ENCODE assay signal across 12 mouse cellular contexts in the genomic region with DNA sequence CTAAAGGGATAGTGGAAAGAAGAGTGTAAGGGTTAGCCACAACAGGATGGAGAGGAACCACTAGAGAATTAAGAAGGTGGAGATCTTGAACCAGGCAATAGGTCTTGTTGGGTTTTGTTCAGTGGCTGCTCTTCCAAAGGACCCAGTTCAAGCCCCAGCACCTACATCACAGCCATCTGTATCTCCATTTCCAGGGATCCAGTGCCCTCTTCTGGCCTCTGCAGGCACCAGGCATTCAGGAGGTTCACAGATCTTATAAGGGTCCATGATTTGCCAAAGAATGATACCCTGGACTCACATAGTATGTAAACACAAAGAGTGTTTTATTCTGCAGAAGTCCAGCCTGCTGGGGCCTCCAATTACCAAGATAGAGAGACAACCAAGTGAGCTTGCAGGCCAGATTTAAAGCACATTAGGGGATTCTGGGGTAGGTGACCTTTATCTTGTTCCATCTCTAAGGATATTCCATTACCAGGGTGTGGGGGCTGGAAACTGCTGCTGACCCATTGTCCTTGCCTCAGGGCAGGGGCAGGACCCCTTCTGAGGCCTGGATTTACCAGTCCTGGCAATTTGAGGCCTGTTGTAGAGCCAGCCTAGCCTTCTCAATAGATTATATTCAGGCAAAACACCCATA. TPM values are rescaled to one million over a fixed set of nuclear protein-coding genes. Genes with fewer than 3 reads are reported as not detected.
A peak's percentile ranks its signal among the peaks of the same experiment; 100 is the strongest.
DNase-seq lines count a peak whose midpoint lies in the region; ATAC-seq and TF ChIP-seq lines count a peak whose summit lies in the region.
"Had no signal": no experiment of that assay in that cellular context is flagged by ENCODE, and none has a peak within 500 bp of the region (broad histone marks: within the 10 kb centered on the region; RNA-seq: fewer than 3 reads in every experiment).

No protein-coding gene starts in this region.

- no peaks in the 10 kb centered on the region for H3K36me3 ChIP-seq in liver, embryonic 14.5 days (replicated peaks; ENCODE audit: control insufficient read depth, insufficient read depth, low read depth)
- H3K36me3 ChIP-seq: forebrain, embryonic 12.5 days; limb, embryonic 12.5 days had no signal

- TF ChIP-seq CTCF in cerebellum, adult 2 months (IDR thresholded peaks at IDR 0.05; ENCODE audit: borderline replicate concordance, insufficient read depth, low read depth, low read length), result peak; percentile 16; the same call in 1 of the 2 replicates
- peak; percentile 58 for TF ChIP-seq CTCF in liver, embryonic 14.5 days (IDR thresholded peaks at IDR 0.05; ENCODE audit: low read depth)
- peak; percentile 34 for TF ChIP-seq CTCF in bone marrow macrophage, adult 2 months (IDR thresholded peaks at IDR 0.05; ENCODE audit: low read depth, low read length)

- no peaks in the 10 kb centered on the region for H3K27me3 ChIP-seq in cerebellum, adult 2 months (ENCODE audit: control insufficient read depth, insufficient read depth, low read length)
- no peaks in the 10 kb centered on the region for H3K27me3 ChIP-seq in liver, embryonic 14.5 days (ENCODE audit: control insufficient read depth, insufficient read depth, low read length)
- H3K27me3 ChIP-seq: forebrain, embryonic 12.5 days; limb, embryonic 12.5 days had no signal

- no peak for DNase-seq in cerebellum, adult 2 months
- no peak for DNase-seq in liver, embryonic 14.5 days (ENCODE audit: low read depth in 3 of 3, low spot score in 3 of 3)
- DNase-seq in liver (no peak), A20 (ENCODE audit: low read depth, low spot score) (peak; percentile 28)
- no peak for DNase-seq in ovary, postnatal 10 days (ENCODE audit: low spot score)
- no peak for DNase-seq in urinary bladder, postnatal 4 days (ENCODE audit: low spot score in 2 of 2)
- DNase-seq: cerebellum, adult 8-10 months; kidney, adult 8-10 months had no signal

- no peak for TF ChIP-seq EP300 in liver, embryonic 14.5 days (IDR thresholded peaks at IDR 0.05; ENCODE audit: low read depth)

- no peak overlapping the region for H3K4me3 ChIP-seq in cerebellum, adult 2 months (replicated peaks; ENCODE audit: insufficient read depth, low read depth, low read length)
- H3K4me3 ChIP-seq in liver, embryonic 14.5 days (ENCODE audit: insufficient read depth in 1 of 2, low read depth in 2 of 2, low read length in 2 of 2), result no peak overlapping the region
- H3K4me3 ChIP-seq in bone marrow macrophage, adult 2 months (ENCODE audit: insufficient read depth, low read length), result no peak overlapping the region
- H3K4me3 ChIP-seq: forebrain, embryonic 12.5 days; limb, embryonic 12.5 days had no signal

- TF ChIP-seq POLR2A in cerebellum, adult 2 months (IDR thresholded peaks at IDR 0.05; ENCODE audit: borderline replicate concordance, insufficient read depth, low read length), result no peak
- no peak for TF ChIP-seq POLR2A in bone marrow macrophage, adult 2 months (IDR thresholded peaks at IDR 0.05; ENCODE audit: borderline replicate concordance, low read depth, low read length)

- H3K4me2 ChIP-seq in liver, embryonic 14.5 days (ENCODE audit: low read depth), result no peak overlapping the region
- H3K4me2 ChIP-seq: forebrain, embryonic 12.5 days; limb, embryonic 12.5 days had no signal

- no peaks in the 10 kb centered on the region for H3K9me3 ChIP-seq in liver, embryonic 14.5 days (ENCODE audit: control insufficient read depth, low read length)
- H3K9me3 ChIP-seq: forebrain, embryonic 12.5 days; limb, embryonic 12.5 days had no signal

- no peak overlapping the region for H3K27ac ChIP-seq in cerebellum, adult 2 months (ENCODE audit: insufficient read depth, low read length)
- no peak overlapping the region for H3K27ac ChIP-seq in liver, embryonic 14.5 days
- H3K27ac ChIP-seq in bone marrow macrophage, adult 2 months (ENCODE audit: insufficient read depth, low read depth, low read length), result no peak overlapping the region
- H3K27ac ChIP-seq: forebrain, embryonic 12.5 days; limb, embryonic 12.5 days had no signal

- no peaks in the 10 kb centered on the region for H3K4me1 ChIP-seq in cerebellum, adult 2 months (ENCODE audit: control insufficient read depth, insufficient read depth, low read length)
- no peaks in the 10 kb centered on the region for H3K4me1 ChIP-seq in liver, embryonic 14.5 days (replicated peaks; ENCODE audit: control insufficient read depth in 2 of 2, insufficient read depth in 2 of 2, low read length in 1 of 2)
- peaks cover 15% of the 10 kb centered on the region for H3K4me1 ChIP-seq in bone marrow macrophage, adult 2 months (ENCODE audit: control insufficient read depth, insufficient read depth, low read length)
- H3K4me1 ChIP-seq: forebrain, embryonic 12.5 days; limb, embryonic 12.5 days had no signal

- ATAC-seq in cerebellum, adult (ENCODE audit: insufficient number of reproducible peaks, low FRiP score, low TSS enrichment), result no peak
- ATAC-seq in liver, embryonic 14.5 days (ENCODE audit: insufficient read depth), result no peak

- no peak overlapping the region for H3K9ac ChIP-seq in liver, embryonic 14.5 days (replicated peaks)
- H3K9ac ChIP-seq: forebrain, embryonic 12.5 days; limb, embryonic 12.5 days had no signal

RNA-seq across cellular contexts. Expression of a gene that starts 16.5 kb away (rescaled TPM):
- polyA plus RNA-seq in cerebellum, adult 2 months (2012; rRNA removed), result 2.3 TPM in 2 replicates
- polyA plus RNA-seq in liver, embryonic 14.5 days (2012; rRNA removed), result 116 and 122 TPM in 2 replicates
- polyA plus RNA-seq in liver, embryonic 14.5 days (2014; fragmentation: Nextera tagmentation; extraction: Ambion mirVana), result 209 and 236 TPM in 2 replicates
- 81.0 and 87.8 TPM in 2 replicates for polyA plus RNA-seq in bone marrow macrophage, adult 2 months (2012; ENCODE audit: insufficient read depth, insufficient read length, missing spikeins)

RNA-seq across cellular contexts. Expression of a gene that starts 28.3 kb away (rescaled TPM):
- 24.2 and 26.5 TPM in 2 replicates for polyA plus RNA-seq in cerebellum, adult 2 months (2012; rRNA removed)
- 0.15 and 0.49 TPM in 2 replicates for polyA plus RNA-seq in liver, embryonic 14.5 days (2012; rRNA removed)
- 0.10 and 0.23 TPM in 2 replicates for polyA plus RNA-seq in liver, embryonic 14.5 days (2014; fragmentation: Nextera tagmentation; extraction: Ambion mirVana)
- polyA plus RNA-seq in bone marrow macrophage, adult 2 months (2012; ENCODE audit: insufficient read depth, insufficient read length, missing spikeins), result not detected in 2 replicates

RNA-seq across cellular contexts. Expression of a gene that starts 35.4 kb away (rescaled TPM):
- 57.1 and 60.9 TPM in 2 replicates for polyA plus RNA-seq in cerebellum, adult 2 months (2012; rRNA removed)
- polyA plus RNA-seq in liver, embryonic 14.5 days (2012; rRNA removed), result 10.1 and 12.2 TPM in 2 replicates
- polyA plus RNA-seq in liver, embryonic 14.5 days (2014; fragmentation: Nextera tagmentation; extraction: Ambion mirVana), result 9.9 and 10.2 TPM in 2 replicates
- polyA plus RNA-seq in bone marrow macrophage, adult 2 months (2012; ENCODE audit: insufficient read depth, insufficient read length, missing spikeins), result 77.3 and 78.2 TPM in 2 replicates

Comparison
In these comparisons a context has a peak if more than half of its experiments do, and no peak if none do; other contexts are left out.
1. RNA of a gene that starts 16.5 kb away (polyA plus RNA-seq): 116 to 236 TPM in liver, embryonic 14.5 days and 81.0 to 87.8 TPM in bone marrow macrophage, adult 2 months; 2.3 TPM in cerebellum, adult 2 months; every median in the first group is over 10 times any median in the second.
2. RNA of a gene that starts 28.3 kb away (polyA plus RNA-seq): 24.2 to 26.5 TPM in cerebellum, adult 2 months; 0.10 to 0.49 TPM in liver, embryonic 14.5 days and not detected in bone marrow macrophage, adult 2 months; every median in the first group is over 10 times any median in the second.
3. Peak in every context shown above with its lines, with median percentiles within 50 percentile points of each other: CTCF ChIP-seq.